Mouse (Mus musculus) kidney, adult 2 months (tissue): ENCODE measurements at regions not wholly inside any gene's neighbourhood (a gene's known extent, or its start where the extent isn't known, plus 50 kb on each side); places are given as distances from the start of the nearest gene placed in this dataset.

Source experiments
- DNase-seq: peaks from one replicate; pipeline ENCODE4 v3.0.0; 2021
- H3K27ac ChIP-seq: fragments of 200-500 bp; 2 replicates; pipeline ENCODE4 v1.5.1; 2012; ENCODE audit warnings: low read depth, low read length, control low read depth, inconsistent platforms; ENCODE audit not compliant: insufficient read depth
- H3K27me3 ChIP-seq: fragments of 200-500 bp; replicated peaks from 2 replicates; pipeline ENCODE4 v1.6.1; 2012; ENCODE audit warnings: mild to moderate bottlenecking, moderate library complexity, low read length, inconsistent platforms; ENCODE audit not compliant: control insufficient read depth, insufficient read depth
- H3K36me3 ChIP-seq: fragments of 200-500 bp; 2 replicates; pipeline ENCODE4 v1.6.1; 2012; ENCODE audit warnings: mild to moderate bottlenecking, moderate library complexity, low read length, inconsistent platforms; ENCODE audit not compliant: control insufficient read depth, insufficient read depth
- H3K4me1 ChIP-seq: fragments of 200-500 bp; 2 replicates; pipeline ENCODE4 v1.6.1; 2011; ENCODE audit warnings: low read length; ENCODE audit not compliant: control insufficient read depth, insufficient read depth
- H3K4me3 ChIP-seq: fragments of 200-500 bp; 2 replicates; pipeline ENCODE4 v1.5.1; 2011; ENCODE audit warnings: mild to moderate bottlenecking, low read depth, low read length, control low read depth; ENCODE audit not compliant: insufficient read depth
- CTCF ChIP-seq: fragments of 200-500 bp; conservative IDR thresholded peaks from 2 replicates; pipeline ENCODE4 v1.5.1; 2011; ENCODE audit warnings: low read depth, mild to moderate bottlenecking, control low read depth, low read length, moderate library complexity, mixed read lengths; ENCODE audit not compliant: insufficient read depth, insufficient read length
- POLR2A ChIP-seq: fragments of 200-500 bp; IDR thresholded peaks from one replicate; pipeline ENCODE4 v1.6.1; 2011; ENCODE audit warnings: low read depth, low read length, control low read depth
- WGBS: fragments of 180-500 bp; shearing (Covaris S2); methylation state at CpG from one replicate; pipeline ENCODE4 v1.1.7; 2018; 5-methylcytosine and 5-hydroxymethylcytosine counted together

DNA sequence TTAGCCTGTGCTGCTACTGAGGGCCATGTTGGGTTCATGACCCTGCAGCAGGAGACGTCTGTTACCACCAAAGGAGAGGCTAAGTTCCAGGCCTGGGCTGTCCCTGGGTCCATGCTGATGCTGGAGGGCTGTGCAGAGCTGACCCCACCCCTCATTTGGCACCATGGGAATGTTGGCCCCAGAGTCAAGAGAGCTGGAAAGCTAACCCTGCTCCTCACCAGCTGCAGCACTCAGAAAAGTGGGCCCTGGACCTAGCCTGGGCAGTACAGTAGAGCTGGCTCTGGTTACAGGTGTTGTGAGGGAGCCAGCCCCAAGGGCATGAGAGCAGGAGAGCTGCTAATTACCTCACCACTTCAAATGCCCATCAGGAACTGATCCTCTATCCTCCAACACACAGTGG is 500.9 kb upstream of the Nr5a2 start:
- no peaks in the 10 kb centered on the region for H3K4me1 ChIP-seq
- no peaks in the 10 kb centered on the region for H3K36me3 ChIP-seq
- no peaks in the 10 kb centered on the region for H3K27me3 ChIP-seq
- WGBS, result 76% methylated on average over 1 of the region's 1 CpGs
- DNase-seq, result no peak
- TF ChIP-seq POLR2A (no peak), CTCF (no peak)
- no peak overlapping the region for H3K27ac ChIP-seq
- H3K4me3 ChIP-seq, result no peak overlapping the region

DNA sequence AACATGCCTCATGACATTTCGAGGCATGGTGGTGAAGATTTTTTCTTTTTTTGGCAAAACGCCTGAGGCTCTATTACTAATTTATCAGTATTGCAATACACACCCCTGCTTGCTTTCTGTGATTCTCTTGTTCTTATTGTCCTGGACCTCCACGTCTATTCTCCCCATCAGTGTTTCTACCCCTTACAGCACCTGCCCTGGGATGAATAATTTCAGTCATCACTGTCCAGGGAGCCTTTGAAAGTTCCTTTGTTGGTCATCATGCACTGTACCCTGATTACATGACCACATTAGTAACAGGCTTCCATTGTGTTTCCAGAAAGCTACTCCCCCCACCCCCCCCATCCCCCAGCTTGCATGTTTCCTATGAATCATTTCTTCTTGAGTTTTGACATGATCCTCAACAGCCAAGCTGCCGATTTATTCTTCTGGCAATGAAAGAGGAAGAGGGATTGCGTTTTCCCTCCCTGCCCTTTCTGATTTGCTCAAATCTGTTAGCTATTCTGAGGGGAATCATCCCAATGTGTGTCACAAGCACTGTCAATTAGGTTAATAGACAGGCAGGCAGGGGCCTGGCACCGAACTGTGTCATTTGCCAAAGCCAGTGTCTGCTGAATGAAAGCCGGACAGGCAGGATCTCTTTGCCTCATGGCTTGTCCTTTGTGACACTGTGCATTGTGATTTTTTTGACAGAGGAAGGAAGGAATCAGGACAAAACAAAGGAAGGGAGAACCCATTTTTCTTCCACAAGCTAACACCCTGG is 493.4 kb upstream of the Nr5a2 start:
- no peaks in the 10 kb centered on the region for H3K4me1 ChIP-seq
- no peaks in the 10 kb centered on the region for H3K27me3 ChIP-seq
- H3K4me3 ChIP-seq, result no peak overlapping the region
- DNase-seq, result peak; percentile 29
- WGBS, result 73% methylated on average over 7 of the region's 7 CpGs
- no peak overlapping the region for H3K27ac ChIP-seq
- TF ChIP-seq POLR2A (no peak), CTCF (no peak)
- no peaks in the 10 kb centered on the region for H3K36me3 ChIP-seq

DNA sequence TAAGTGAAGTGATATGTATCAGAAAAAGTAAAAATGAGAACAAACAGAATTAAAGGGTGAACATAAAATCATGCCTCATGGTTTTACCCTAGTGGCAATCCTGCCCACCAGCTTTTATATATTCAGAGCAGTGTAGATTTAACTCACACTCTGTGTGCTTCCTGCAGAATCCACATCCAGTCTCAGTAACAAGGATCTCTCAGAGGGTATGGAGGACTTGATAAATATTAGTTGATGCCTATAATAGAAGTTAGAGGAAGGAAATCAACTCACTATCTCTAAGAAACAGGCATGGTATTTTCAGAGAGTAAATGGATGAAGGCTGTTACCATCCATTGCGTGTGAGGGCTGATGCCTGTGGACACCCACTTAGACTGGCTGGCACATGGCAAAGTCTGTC is 492.5 kb upstream of the Nr5a2 start:
- WGBS, result 83% methylated on average over 1 of the region's 1 CpGs
- no peak for DNase-seq
- H3K4me3 ChIP-seq, result no peak overlapping the region
- no peaks in the 10 kb centered on the region for H3K4me1 ChIP-seq
- no peaks in the 10 kb centered on the region for H3K36me3 ChIP-seq
- H3K27ac ChIP-seq, result no peak overlapping the region
- no peaks in the 10 kb centered on the region for H3K27me3 ChIP-seq
- TF ChIP-seq CTCF (no peak), POLR2A (no peak)

DNA sequence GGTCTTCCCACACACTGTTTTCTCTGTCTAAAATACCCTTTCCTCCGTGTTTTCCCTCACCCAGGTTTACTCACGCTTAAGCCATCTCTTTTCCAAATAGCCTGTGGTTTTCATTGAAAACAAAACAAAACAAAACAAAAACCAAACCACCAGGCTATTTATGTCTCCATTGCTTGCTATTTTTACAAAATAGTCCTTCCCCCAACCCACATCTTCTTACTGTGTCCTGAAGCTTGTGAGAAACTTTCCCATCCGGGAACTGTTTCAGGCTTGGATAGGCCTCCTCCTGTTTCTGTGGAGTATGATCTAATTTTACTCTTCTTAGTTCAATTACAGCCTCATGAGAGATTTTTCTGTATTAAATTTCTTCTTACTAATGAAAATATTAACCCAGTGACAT is 486.2 kb upstream of the Nr5a2 start:
- 64% methylated on average over 3 of the region's 3 CpGs for WGBS
- Histone ChIP-seq H3K4me3 (no peak overlapping the region), H3K27me3 (no peaks in the 10 kb centered on the region)

DNA sequence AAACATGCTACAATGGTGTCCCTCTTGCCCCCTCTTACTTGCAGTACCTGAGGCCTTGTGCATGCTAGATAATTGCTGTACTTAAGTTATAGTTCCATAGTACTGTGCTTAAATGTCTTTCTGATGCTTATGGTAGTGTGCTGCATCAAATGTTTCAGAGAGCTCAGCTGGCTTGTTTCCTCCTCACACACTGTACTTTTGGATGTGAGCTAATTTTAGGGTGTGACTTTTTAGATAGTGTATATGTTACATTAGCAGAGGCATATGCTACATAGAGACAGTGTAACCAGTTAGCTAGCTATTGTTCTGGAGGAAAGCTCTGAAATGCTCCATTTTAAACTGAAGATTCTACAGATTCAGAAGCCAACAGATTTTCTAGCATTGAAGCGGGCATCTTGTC is 467.9 kb upstream of the Nr5a2 start:
- TF ChIP-seq POLR2A, result no peak
- TF ChIP-seq CTCF, result no peak
- Histone ChIP-seq H3K27me3 (no peaks in the 10 kb centered on the region), H3K27ac (no peak overlapping the region), H3K4me3 (no peak overlapping the region), H3K4me1 (no peaks in the 10 kb centered on the region), H3K36me3 (no peaks in the 10 kb centered on the region)
- WGBS, result 98% methylated on average over 1 of the region's 1 CpGs
- no peak for DNase-seq

More for the DNA sequence above, 486.2 kb upstream of the Nr5a2 start:
- no peaks in the 10 kb centered on the region for H3K36me3 ChIP-seq
- H3K4me1 ChIP-seq, result no peaks in the 10 kb centered on the region
- no peak overlapping the region for H3K27ac ChIP-seq
- no peak for DNase-seq
- TF ChIP-seq POLR2A, result no peak
- no peak for TF ChIP-seq CTCF

DNA sequence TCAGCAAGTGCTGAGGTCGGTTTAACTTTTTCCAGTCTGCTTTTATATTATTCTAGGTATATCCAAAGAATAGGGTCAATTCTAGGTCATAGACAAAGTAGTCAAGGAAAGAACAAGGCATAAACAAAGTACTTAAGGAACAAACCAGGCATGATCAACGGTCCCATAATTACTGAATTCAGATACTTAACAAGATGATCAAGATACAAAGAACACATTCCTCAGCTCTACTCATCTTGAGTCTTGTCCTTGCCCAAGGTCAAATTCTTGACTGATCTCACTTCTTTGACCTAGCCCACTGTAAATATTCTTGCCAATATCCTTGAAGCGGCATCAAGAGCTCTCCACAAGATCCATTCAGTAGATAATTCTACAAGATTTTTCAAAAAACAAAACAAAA is 458.1 kb upstream of the Nr5a2 start:
- Histone ChIP-seq H3K4me3 (no peak overlapping the region), H3K4me1 (no peaks in the 10 kb centered on the region), H3K27ac (no peak overlapping the region), H3K27me3 (no peaks in the 10 kb centered on the region), H3K36me3 (no peaks in the 10 kb centered on the region)
- no peak for TF ChIP-seq CTCF
- no peak for TF ChIP-seq POLR2A
- no peak for DNase-seq
- WGBS, result 66% methylated on average over 3 of the region's 3 CpGs

DNA sequence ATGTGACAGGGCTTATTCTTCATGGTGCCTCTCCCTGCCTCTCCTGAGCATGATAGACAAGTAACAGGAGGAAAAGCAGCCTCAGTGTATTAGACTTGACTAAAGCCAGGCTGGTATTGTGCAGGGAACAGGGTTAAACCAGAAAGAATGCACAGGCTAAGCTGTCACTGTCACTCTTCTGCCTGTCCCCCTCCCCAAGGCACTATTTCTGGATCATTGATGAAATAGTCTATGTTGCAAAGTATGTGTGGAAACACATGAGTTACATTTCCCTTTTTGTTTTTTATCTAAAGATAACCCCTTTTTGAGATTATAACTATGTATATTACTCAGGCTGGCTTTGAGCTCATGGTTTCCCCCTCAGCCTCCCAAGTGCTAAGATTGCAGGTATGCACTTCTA is 436.5 kb upstream of the Nr5a2 start:
- Histone ChIP-seq H3K36me3 (no peaks in the 10 kb centered on the region), H3K4me1 (no peaks in the 10 kb centered on the region), H3K27ac (no peak overlapping the region), H3K27me3 (no peaks in the 10 kb centered on the region), H3K4me3 (no peak overlapping the region)
- TF ChIP-seq POLR2A, result no peak
- no peak for TF ChIP-seq CTCF
- no peak for DNase-seq

DNA sequence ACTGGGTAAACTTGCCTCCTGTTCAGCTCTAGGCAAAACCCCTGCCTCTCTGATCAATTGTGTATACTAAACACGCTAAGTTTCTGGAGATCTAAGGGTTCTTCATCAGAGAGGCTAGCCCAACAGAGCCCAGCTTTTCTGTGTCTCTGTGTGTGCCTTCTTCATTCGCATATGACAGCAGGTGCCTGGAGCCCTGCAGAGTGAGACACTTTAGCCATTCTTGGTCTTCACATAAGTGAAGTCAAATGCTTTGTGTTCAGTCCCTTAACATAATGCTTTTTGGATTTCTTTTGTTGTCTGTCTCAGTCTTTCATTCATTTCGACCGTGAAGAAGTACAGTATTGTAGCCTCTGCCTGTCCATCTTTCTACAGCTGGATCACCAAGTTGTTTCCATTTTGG is 427.3 kb upstream of the Nr5a2 start:
- H3K27me3 ChIP-seq, result no peaks in the 10 kb centered on the region
- no peak overlapping the region for H3K4me3 ChIP-seq
- no peak overlapping the region for H3K27ac ChIP-seq
- no peaks in the 10 kb centered on the region for H3K4me1 ChIP-seq
- 83% methylated on average over 4 of the region's 4 CpGs for WGBS
- H3K36me3 ChIP-seq, result no peaks in the 10 kb centered on the region
- no peak for DNase-seq
- TF ChIP-seq CTCF (no peak), POLR2A (no peak)
